Mouse (Mus musculus): ENCODE results near the gene AU022252. TPM values are rescaled to one million over a fixed set of nuclear protein-coding genes. Genes with fewer than 3 reads are reported as not detected.

Gene AU022252
- polyA plus RNA-seq (2012; rRNA removed) = 2.6 and 3.3 TPM in 2 replicates

GRCm38 (mm10) chr4:119232410-119233255 is at the start of gene AU022252, which contains the start of gene P3h1:
TSS of gene AU022252 (minus strand) at chr4:119232712.
TSS of gene P3h1 (plus strand) at chr4:119232915.

DNA sequence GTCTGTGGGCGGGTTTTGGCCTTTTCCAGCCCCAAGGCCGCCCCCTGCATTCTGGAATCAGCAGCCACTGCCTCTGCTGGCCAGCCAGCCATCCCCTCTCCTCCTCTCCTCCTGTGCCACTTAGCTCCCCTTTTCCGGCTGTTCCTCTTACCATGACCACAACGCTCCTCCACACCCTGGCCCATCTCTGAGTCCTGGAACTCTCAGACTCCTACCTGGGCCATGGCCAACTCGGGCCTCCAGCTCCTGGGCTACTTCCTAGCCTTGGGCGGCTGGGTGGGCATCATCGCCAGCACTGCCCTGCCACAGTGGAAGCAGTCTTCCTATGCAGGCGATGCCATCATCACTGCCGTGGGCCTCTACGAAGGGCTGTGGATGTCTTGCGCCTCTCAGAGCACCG is 22.8 kb upstream of the AU022252 start, which contains the start of gene Cldn19:
Gene Cldn19 (plus strand): TSS at position 64 of the 400 bp plus-strand sequence.

DNA sequence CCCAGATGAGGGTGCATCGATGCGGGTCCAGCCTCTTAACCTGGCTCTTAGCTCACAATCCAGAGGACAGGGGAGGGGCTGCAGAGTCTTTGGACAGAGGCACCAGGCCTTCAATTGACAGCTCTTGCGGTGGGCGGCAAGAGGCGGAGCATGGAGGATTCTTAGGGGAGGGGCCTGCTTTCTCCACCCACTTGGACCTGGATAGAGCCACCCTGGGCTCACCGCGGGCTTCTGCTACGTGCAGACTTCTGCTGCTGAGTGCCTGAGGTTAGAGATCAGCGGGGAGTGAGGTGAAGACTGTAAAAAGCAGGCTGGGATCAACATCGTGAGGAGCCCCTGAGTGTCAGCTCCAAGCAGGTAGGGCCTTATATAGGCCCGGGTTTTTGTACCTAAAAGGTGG is 14.3 kb downstream of the AU022252 start, which contains the start of gene Tmem269:
Gene Tmem269 (minus strand): TSS at position 49 of the 400 bp plus-strand sequence.

GRCm38 (mm10) chr4:119194909-119195581 is 37.5 kb downstream of the AU022252 start, which contains the start of gene Svbp:
TSS of gene Svbp (plus strand) at chr4:119195306.

DNA sequence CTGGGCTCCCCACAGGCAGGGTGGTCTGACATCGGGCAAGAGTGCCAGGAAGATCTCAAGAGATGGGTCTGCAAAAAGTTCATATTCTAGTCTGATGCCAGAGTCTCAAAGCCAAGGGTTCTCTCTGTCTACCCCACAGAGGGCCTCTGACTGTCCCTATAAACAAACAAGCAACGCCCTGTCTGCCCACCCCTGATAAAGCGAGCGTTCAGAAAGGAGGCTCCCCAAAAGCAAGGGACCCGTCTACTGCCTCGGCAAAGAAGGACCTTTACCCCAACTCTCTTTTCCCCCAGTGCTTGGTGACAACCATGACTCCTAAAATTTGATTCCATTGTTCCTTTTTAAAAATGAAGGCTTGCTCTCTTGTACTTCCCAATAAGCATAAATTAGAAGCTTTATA is 42.6 kb downstream of the AU022252 start, which contains the start of gene Ermap:
Gene Ermap (minus strand): TSS at position 148 of the 400 bp plus-strand sequence.

GRCm38 (mm10) chr4:119173851-119174453 is 58.6 kb downstream of the AU022252 start, which contains the start of gene Zfp691:
TSS of gene Zfp691 (minus strand) at chr4:119174195.

Other genes starting within 250 kb of the AU022252 start
- 131 and 168 TPM in 2 replicates for gene Slc2a1, start 124.0 kb downstream of the AU022252 start, polyA plus RNA-seq (2012; rRNA removed)
- gene Zfp691, start 58.5 kb downstream of the AU022252 start, polyA plus RNA-seq (2012; rRNA removed) = 2.7 and 3.1 TPM in 2 replicates
- gene Ermap, start 42.7 kb downstream of the AU022252 start, polyA plus RNA-seq (2012; rRNA removed) = 185 and 211 TPM in 2 replicates
- 50.0 and 58.2 TPM in 2 replicates for gene Svbp, start 37.4 kb downstream of the AU022252 start, polyA plus RNA-seq (2012; rRNA removed)
- not detected in 2 replicates for gene Tmem269, start 14.5 kb downstream of the AU022252 start, polyA plus RNA-seq (2012; rRNA removed)
- 8.4 and 9.3 TPM in 2 replicates for gene P3h1, start 203 bp upstream of the AU022252 start, polyA plus RNA-seq (2012; rRNA removed)
- not detected in 2 replicates for gene Cldn19, start 22.7 kb upstream of the AU022252 start, polyA plus RNA-seq (2012; rRNA removed)
- 266 and 272 TPM in 2 replicates for gene Ybx1, start 61.9 kb upstream of the AU022252 start, polyA plus RNA-seq (2012; rRNA removed)
- gene Ppih, start 87.8 kb upstream of the AU022252 start, polyA plus RNA-seq (2012; rRNA removed) = 56.8 and 62.2 TPM in 2 replicates
- 0.48 and 0.51 TPM in 2 replicates for gene Ccdc30, start 182.8 kb upstream of the AU022252 start, polyA plus RNA-seq (2012; rRNA removed)
- 6.7 and 7.5 TPM in 2 replicates for gene Ppcs, start 189.7 kb upstream of the AU022252 start, polyA plus RNA-seq (2012; rRNA removed)
- 0.07 and 0.13 TPM in 2 replicates for gene Zmynd12, start 190.1 kb upstream of the AU022252 start, polyA plus RNA-seq (2012; rRNA removed)

Measured in liver, embryonic 14 days (tissue).